Mouse (Mus musculus) midbrain, embryonic 14.5 days (tissue): Measurements from ENCODE around the gene Zfp629. TPM values are rescaled to one million over a fixed set of nuclear protein-coding genes. Genes with fewer than 3 reads are reported as not detected.
A peak's percentile ranks its signal among the peaks of the same experiment; 100 is the strongest.
"Not testable (repeated sequence)": the region's sequence is repeated elsewhere in the genome, so short reads cannot be mapped to it uniquely, and the experiment has no call there.

Source experiments
- ATAC-seq: fragments of 200-750 bp; cut with Nextera tagmentation; 2 replicates; pipeline ENCODE4 v1.8.0; 2017; ENCODE audit warnings: moderate number of reproducible peaks, moderate library complexity; ENCODE audit not compliant: low FRiP score, low TSS enrichment
- DNase-seq: peaks from one replicate; pipeline ENCODE4 v3.0.0-alpha.2; 2015
- H3K27ac ChIP-seq: fragments of 300-500 bp; sonication (generic); replicated peaks from 2 replicates; pipeline ENCODE4 v1.5.1; 2014; ENCODE audit warnings: mild to moderate bottlenecking, low read depth, low read length, moderate library complexity
- H3K27me3 ChIP-seq: fragments of 300-500 bp; sonication (generic); 2 replicates; pipeline ENCODE4 v1.6.1; 2014; ENCODE audit warnings: low read length, control low read depth, mixed read lengths; ENCODE audit not compliant: control insufficient read depth, insufficient read depth
- H3K36me3 ChIP-seq: fragments of 300-500 bp; sonication (generic); 2 replicates; pipeline ENCODE4 v1.6.1; 2014; ENCODE audit warnings: low read length, control low read depth; ENCODE audit not compliant: control insufficient read depth, insufficient read depth
- H3K4me1 ChIP-seq: fragments of 300-500 bp; sonication (generic); 2 replicates; pipeline ENCODE4 v1.6.1; 2014; ENCODE audit warnings: mild to moderate bottlenecking, antibody characterized with exemption, low read length, control low read depth; ENCODE audit not compliant: control insufficient read depth, insufficient read depth
- H3K4me2 ChIP-seq: fragments of 300-500 bp; sonication (generic); 2 replicates; pipeline ENCODE4 v1.6.1; 2014; ENCODE audit warnings: mild to moderate bottlenecking, low read length, moderate library complexity
- H3K4me3 ChIP-seq: fragments of 300-500 bp; sonication (generic); replicated peaks from 2 replicates; pipeline ENCODE4 v1.5.1; 2014; ENCODE audit warnings: low read depth, low read length
- H3K9ac ChIP-seq: fragments of 300-500 bp; sonication (generic); replicated peaks from 2 replicates; pipeline ENCODE4 v1.6.1; 2014; ENCODE audit warnings: mild to moderate bottlenecking, low read length, moderate library complexity
- H3K9me3 ChIP-seq: fragments of 300-500 bp; sonication (generic); 2 replicates; pipeline ENCODE4 v1.6.1; 2016; ENCODE audit warnings: low read length, control low read depth, mixed read lengths; ENCODE audit not compliant: control insufficient read depth
- WGBS: fragments of 180-500 bp; shearing (Covaris S2); extraction: QIAGEN DNeasy Blood & Tissue Kit; methylation state at CpG from one replicate; pipeline ENCODE4 v1.1.7; 2014; 5-methylcytosine and 5-hydroxymethylcytosine counted together
- polyA plus RNA-seq: library from polyadenylated mRNA; unstranded; fragments of >200 nt; fragmentation: Nextera tagmentation; extraction: Ambion mirVana; gene quantifications from 2 replicates; pipeline ENCODE4 v1.2.1, GENCODE M21; 2014

The Zfp629 gene
- polyA plus RNA-seq, 1 experiment from 2014 or later, result 31.6 TPM

DNA sequence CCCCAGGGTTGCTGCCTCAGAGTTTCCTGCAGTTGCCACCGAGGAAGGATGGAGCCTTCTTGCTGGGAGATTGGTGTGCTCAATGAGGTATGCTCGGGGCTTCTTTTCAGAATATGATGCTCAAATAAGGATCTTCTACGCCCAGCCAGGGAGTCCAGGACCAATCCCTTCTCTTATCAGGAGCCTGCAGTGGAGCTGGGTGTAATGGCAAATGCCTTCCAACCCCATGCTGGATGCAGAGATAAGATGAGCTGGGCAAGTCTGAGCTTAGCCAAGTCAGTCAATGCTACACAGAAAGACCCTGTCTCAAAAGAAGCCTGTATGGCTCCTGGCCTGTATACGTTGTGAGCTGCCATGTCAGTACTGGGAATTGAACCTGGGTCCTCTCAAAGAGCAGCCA is 10.9 kb upstream of the Zfp629 start:
- H3K4me1 ChIP-seq, result no peaks in the 10 kb centered on the region
- H3K36me3 ChIP-seq, result no peaks in the 10 kb centered on the region
- DNase-seq (no peak), ATAC-seq (no peak)
- no peak overlapping the region for H3K9ac ChIP-seq
- 86% methylated on average over 4 of the region's 4 CpGs for WGBS
- H3K4me3 ChIP-seq, result no peak overlapping the region
- no peak overlapping the region for H3K4me2 ChIP-seq
- no peaks in the 10 kb centered on the region for H3K27me3 ChIP-seq
- no peaks in the 10 kb centered on the region for H3K9me3 ChIP-seq
- H3K27ac ChIP-seq, result no peak overlapping the region

GRCm38 (mm10) chr7:127626039-127626438 is 10.4 kb upstream of the Zfp629 start:
- ATAC-seq (no peak), DNase-seq (no peak)
- no peak overlapping the region for H3K4me2 ChIP-seq
- H3K27ac ChIP-seq, result no peak overlapping the region
- no peaks in the 10 kb centered on the region for H3K4me1 ChIP-seq
- no peaks in the 10 kb centered on the region for H3K27me3 ChIP-seq
- WGBS, result 98% methylated on average over 7 of the region's 7 CpGs
- H3K9ac ChIP-seq, result no peak overlapping the region
- no peak overlapping the region for H3K4me3 ChIP-seq
- H3K36me3 ChIP-seq, result no peaks in the 10 kb centered on the region
- H3K9me3 ChIP-seq, result no peaks in the 10 kb centered on the region

GRCm38 (mm10) chr7:127618402-127618801 is 2.8 kb upstream of the Zfp629 start:
- DNase-seq, result not testable (repeated sequence)
- WGBS, result 89% methylated on average over 6 of the region's 8 CpGs

GRCm38 (mm10) chr7:127617962-127618361 is 2.4 kb upstream of the Zfp629 start:
- no peak for DNase-seq

More at GRCm38 (mm10) chr7:127618402-127618801, 2.8 kb upstream of the Zfp629 start:
- H3K27ac ChIP-seq, H3K36me3 ChIP-seq, H3K4me3 ChIP-seq, H3K4me2 ChIP-seq, H3K9me3 ChIP-seq, ATAC-seq, H3K9ac ChIP-seq, H3K27me3 ChIP-seq: not testable (repeated sequence)
- H3K4me1 ChIP-seq, result peaks cover 19% of the 10 kb centered on the region

GRCm38 (mm10) chr7:127616881-127617280 is 1.3 kb upstream of the Zfp629 start:
- Histone ChIP-seq H3K9me3 (no peaks in the 10 kb centered on the region), H3K36me3 (peaks cover 11% of the 10 kb centered on the region), H3K4me3 (no peak overlapping the region), H3K4me1 (peaks cover 19% of the 10 kb centered on the region), H3K4me2 (peak overlapping the region; percentile 87; the same call in 1 of the 2 replicates), H3K9ac (no peak overlapping the region), H3K27me3 (no peaks in the 10 kb centered on the region), H3K27ac (no peak overlapping the region)
- no peak for DNase-seq
- WGBS, result 87% methylated on average over 1 of the region's 1 CpGs
- ATAC-seq, result no peak

More at GRCm38 (mm10) chr7:127617962-127618361, 2.4 kb upstream of the Zfp629 start:
- H3K27ac ChIP-seq, result no peak overlapping the region
- H3K4me3 ChIP-seq, result no peak overlapping the region
- H3K4me2 ChIP-seq, result no peak overlapping the region
- H3K9me3 ChIP-seq, result no peaks in the 10 kb centered on the region
- WGBS, result 42% methylated on average over 2 of the region's 2 CpGs
- no peak overlapping the region for H3K9ac ChIP-seq
- no peak for ATAC-seq
- H3K36me3 ChIP-seq, result no peaks in the 10 kb centered on the region
- peaks cover 19% of the 10 kb centered on the region for H3K4me1 ChIP-seq
- no peaks in the 10 kb centered on the region for H3K27me3 ChIP-seq

- Histone ChIP-seq H3K4me2 (peak overlapping the region; percentile 87), H3K9me3 (no peaks in the 10 kb centered on the region), H3K4me3 (peak overlapping the region; percentile 100), H3K36me3 (peaks cover 16% of the 10 kb centered on the region), H3K4me1 (peaks cover 19% of the 10 kb centered on the region), H3K27me3 (no peaks in the 10 kb centered on the region), H3K27ac (no peak overlapping the region), H3K9ac (no peak overlapping the region; the same call in 1 of the 2 replicates)
- WGBS, result 58% methylated on average over 1 of the region's 1 CpGs
- ATAC-seq, result no peak
- no peak for DNase-seq
Measured at GRCm38 (mm10) chr7:127616336-127616735, 739 bp upstream of the Zfp629 start.

DNA sequence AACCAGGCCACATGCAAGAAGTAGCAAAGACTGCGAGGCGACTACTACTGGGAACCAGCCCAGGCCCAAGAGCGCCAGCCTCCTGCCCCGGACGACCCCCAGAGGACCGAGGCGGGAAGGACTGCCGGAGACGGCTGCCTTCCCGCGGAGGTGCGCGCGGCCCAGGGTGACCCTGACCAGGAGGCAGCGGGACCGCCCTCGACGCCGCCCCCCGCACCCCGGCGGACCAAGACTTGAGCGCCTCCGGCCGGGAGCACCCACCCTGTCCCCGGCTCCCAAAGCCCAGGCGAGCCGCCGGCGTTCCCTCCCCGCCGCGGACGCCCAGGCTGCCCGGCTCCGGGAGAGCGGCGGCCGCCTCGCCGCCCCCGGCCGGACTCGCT is 1.1 kb downstream of the Zfp629 start:
- Histone ChIP-seq H3K9me3 (no peaks in the 10 kb centered on the region), H3K27me3 (no peaks in the 10 kb centered on the region), H3K4me3 (peak overlapping the region; percentile 100), H3K4me1 (peaks cover 19% of the 10 kb centered on the region), H3K9ac (peak overlapping the region; percentile 94), H3K27ac (peak overlapping the region; percentile 93), H3K36me3 (peaks cover 35% of the 10 kb centered on the region), H3K4me2 (peak overlapping the region; percentile 87)
- WGBS, result under 1% methylated on average over 39 of the region's 44 CpGs
- DNase-seq (peak; percentile 47), ATAC-seq (peak; percentile 38)

GRCm38 (mm10) chr7:127614091-127614490 is 1.5 kb downstream of the Zfp629 start:
- no peak for ATAC-seq
- Histone ChIP-seq H3K4me2 (peak overlapping the region; percentile 87), H3K27me3 (no peaks in the 10 kb centered on the region), H3K4me3 (peak overlapping the region; percentile 100), H3K9me3 (no peaks in the 10 kb centered on the region), H3K9ac (peak overlapping the region; percentile 94), H3K27ac (peak overlapping the region; percentile 93; the same call in 1 of the 2 replicates), H3K36me3 (peaks cover 39% of the 10 kb centered on the region), H3K4me1 (peaks cover 19% of the 10 kb centered on the region)
- no peak for DNase-seq
- 15% methylated on average over 8 of the region's 8 CpGs for WGBS

DNA sequence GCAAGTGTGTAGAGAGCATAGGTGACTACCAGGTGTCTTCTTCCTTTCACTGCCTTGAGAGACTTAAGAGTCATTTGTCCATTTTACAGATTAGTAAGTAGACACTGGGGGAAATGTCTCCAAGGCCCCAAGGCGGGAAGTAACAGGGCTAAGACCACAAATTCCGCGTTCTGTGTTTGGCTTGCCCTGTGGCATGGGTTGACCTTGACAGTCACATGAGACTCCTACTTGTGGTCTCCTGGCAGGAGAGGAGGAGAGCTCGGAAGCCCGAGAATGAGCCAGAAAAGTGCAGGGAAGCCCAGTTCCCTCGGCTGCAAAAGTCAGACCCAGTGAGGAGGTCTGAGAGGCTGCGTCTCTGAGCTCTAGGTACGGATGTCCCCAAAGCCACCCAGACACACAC is 2.1 kb downstream of the Zfp629 start:
- Histone ChIP-seq H3K4me2 (peak overlapping the region; percentile 87), H3K27ac (no peak overlapping the region), H3K4me1 (peaks cover 19% of the 10 kb centered on the region), H3K9me3 (no peaks in the 10 kb centered on the region), H3K27me3 (no peaks in the 10 kb centered on the region), H3K36me3 (peaks cover 45% of the 10 kb centered on the region), H3K9ac (no peak overlapping the region), H3K4me3 (peak overlapping the region; percentile 100)
- 90% methylated on average over 8 of the region's 8 CpGs for WGBS
- DNase-seq (no peak), ATAC-seq (no peak)
